Mouse (Mus musculus) E14TG2a.4 (cell line): Measurements from ENCODE around the gene Bri3.

Experiments
- CTCF ChIP-seq: conservative IDR thresholded peaks from 2 replicates; pipeline ENCODE4 v1.5.1; 2014; ENCODE audit warnings: low read length
- NANOG ChIP-seq: IDR thresholded peaks from 2 replicates; pipeline ENCODE4 v1.6.1; 2014; ENCODE audit warnings: borderline replicate concordance, low read length, mixed read lengths
- POU5F1 ChIP-seq: IDR thresholded peaks from 2 replicates; pipeline ENCODE4 v1.6.1; 2014; ENCODE audit warnings: low read length, borderline replicate concordance

DNA sequence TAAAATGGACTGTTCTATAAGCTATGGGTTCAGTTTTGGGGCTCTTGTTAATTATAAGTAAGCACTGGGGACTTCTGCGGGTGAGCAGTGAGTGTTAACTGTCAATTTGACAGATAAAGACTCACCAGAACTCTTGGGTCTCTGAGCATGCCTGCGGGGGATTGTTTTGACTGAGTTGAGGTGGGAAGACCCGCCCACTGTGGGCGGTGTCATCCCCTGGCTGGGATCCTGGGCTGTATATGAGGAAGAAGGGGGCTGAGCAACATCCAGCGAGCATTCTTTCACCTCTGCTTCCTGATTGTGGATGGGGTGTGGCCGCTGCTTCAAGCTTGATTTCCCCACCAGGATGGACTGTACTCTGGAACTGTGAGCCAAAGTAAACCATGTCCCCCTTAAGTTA lies 10.0 kb upstream of the Bri3 start:
- TF ChIP-seq CTCF (no peak), NANOG (no peak), POU5F1 (no peak)
